Mouse (Mus musculus): ENCODE measurements around the gene Fgd3. TPM values are rescaled to one million over a fixed set of nuclear protein-coding genes. Genes with fewer than 3 reads are reported as not detected.

Fgd3 gene
- polyA plus RNA-seq, 1 experiment from 2014 or later, result 1.7 TPM

DNA sequence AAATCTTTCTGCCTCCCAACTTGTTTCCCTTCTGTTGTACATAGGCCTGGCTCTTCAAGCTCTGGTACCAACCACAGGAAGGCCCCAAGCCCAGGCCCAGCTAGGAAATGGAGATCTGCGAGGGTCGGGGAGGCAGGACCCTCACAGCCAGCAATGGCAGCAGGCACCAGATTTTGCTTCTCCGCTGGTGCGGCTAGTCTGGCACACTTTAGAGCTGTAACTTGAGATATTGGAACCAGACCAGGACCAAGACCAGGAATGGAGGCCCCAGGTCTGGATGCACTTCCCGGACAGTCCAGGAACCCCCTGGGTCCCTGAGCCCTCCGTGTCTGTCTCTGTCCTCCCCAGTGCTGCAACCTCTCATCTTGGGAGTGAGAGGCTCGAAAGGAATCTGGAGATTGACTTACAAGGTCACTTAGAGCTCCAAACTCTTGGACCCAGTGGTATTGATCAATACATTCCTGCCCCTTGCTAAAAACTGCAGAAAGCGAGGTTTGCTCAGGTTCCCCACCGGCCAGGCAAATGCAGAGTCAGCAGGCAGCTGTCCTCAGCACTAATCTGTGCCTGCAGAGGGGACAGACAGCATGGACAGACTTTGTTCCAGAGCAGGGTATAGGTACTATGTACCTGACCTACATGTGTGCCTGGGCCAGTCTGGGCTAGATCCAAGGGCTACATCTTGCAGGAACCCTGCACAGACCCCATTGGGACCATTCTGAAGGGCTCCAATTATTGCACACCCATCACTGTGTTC lies 103.1 kb downstream of the Fgd3 start:
- Histone ChIP-seq H3K36me3 (ENCODE audit: control insufficient read depth, insufficient read depth, low read length) (no peaks in the 10 kb centered on the region), H3K9me3 (ENCODE audit: control insufficient read depth, low read length) (peaks cover 2% of the 10 kb centered on the region; the same call in 1 of the 2 replicates), H3K27me3 (ENCODE audit: control insufficient read depth, insufficient read depth, low read length) (peaks cover 2% of the 10 kb centered on the region; the same call in 1 of the 2 replicates), H3K4me1 (replicated peaks; ENCODE audit: control insufficient read depth, insufficient read depth, low read length) (peaks cover 5% of the 10 kb centered on the region; the same call in 1 of the 2 replicates), H3K4me3 (ENCODE audit: low read depth, low read length) (no peak overlapping the region), H3K4me2 (ENCODE audit: low read depth, low read length, severe bottlenecking) (no peak overlapping the region), H3K27ac (ENCODE audit: low read depth, low read length) (no peak overlapping the region), H3K9ac (ENCODE audit: low read length) (no peak overlapping the region)
- ATAC-seq (replicated peaks; ENCODE audit: low FRiP score), result no peak
- DNase-seq (ENCODE audit: low spot score), result no peak
- WGBS, result 49% methylated on average over 9 of the region's 9 CpGs

DNA sequence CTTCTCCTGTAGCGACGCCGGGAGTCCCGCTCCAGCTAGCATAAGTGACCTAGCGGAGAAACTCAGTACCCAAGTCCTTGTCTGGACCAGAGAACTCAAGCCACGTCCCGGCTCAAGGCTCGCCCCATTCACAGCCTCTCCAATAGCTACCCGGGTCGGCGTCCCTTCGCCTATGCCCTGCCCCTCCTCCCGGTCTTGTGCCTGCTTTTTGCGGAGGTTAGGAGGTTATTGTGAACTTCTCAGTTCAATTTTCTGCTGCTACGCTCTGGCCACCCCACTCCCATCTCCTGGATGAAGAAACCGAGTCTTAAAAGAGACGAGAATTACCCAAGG lies 103.9 kb downstream of the Fgd3 start:
- DNase-seq (ENCODE audit: low spot score) (no peak), ATAC-seq (replicated peaks; ENCODE audit: low FRiP score) (peak; percentile 68; the same call in 1 of the 2 replicates)
- Histone ChIP-seq H3K27ac (ENCODE audit: low read depth, low read length) (no peak overlapping the region), H3K4me2 (ENCODE audit: low read depth, low read length, severe bottlenecking) (peak overlapping the region; percentile 87), H3K9me3 (ENCODE audit: control insufficient read depth, low read length) (peaks cover 2% of the 10 kb centered on the region; the same call in 1 of the 2 replicates), H3K27me3 (ENCODE audit: control insufficient read depth, insufficient read depth, low read length) (peaks cover 2% of the 10 kb centered on the region; the same call in 1 of the 2 replicates), H3K9ac (ENCODE audit: low read length) (peak overlapping the region; percentile 14; the same call in 1 of the 2 replicates), H3K36me3 (ENCODE audit: control insufficient read depth, insufficient read depth, low read length) (no peaks in the 10 kb centered on the region), H3K4me1 (replicated peaks; ENCODE audit: control insufficient read depth, insufficient read depth, low read length) (peaks cover 10% of the 10 kb centered on the region), H3K4me3 (ENCODE audit: low read depth, low read length) (peak overlapping the region; percentile 59)
- 2% methylated on average over 17 of the region's 17 CpGs for WGBS

DNA sequence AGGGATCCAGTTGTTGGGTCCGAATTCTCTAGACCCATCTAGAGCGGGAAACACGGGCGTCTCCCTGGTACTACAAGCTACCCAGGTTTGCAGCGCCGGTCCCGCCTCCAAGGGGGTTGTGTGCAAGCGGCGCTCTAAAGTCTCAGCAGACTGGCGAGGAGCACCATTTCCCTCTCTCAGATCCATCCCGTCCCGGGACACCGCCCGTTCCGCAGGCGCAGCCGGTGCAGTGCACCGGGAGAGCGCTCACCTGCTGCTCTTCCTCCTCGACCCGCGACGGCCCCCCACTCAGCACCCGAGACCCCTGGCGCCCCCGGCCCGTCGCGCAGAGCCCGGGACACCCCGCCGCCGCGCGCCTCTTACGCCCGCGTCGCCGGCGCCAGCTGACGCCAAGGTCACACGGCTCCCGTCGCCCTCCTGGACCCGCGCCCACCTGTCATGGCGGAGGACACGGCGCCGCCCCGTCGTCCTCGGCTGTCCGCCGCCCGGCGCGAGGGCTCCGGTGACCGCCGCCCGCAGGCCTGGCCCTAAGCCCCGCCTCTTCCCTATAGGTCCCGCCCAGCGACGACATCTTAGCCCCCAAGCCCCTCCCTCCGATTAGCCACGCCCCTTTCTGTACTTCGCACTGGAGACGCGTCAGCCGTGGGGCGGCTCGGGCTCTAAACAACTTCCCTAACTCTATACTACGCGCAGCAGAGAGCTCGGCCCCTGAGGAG lies 104.4 kb downstream of the Fgd3 start, which contains the start of gene Card19:
Card19 (minus strand) TSS at position 534 of the 716 bp plus-strand sequence.
- ATAC-seq (replicated peaks; ENCODE audit: low FRiP score) (peak; percentile 92), DNase-seq (ENCODE audit: low spot score) (peak; percentile 95)
- Histone ChIP-seq H3K27ac (ENCODE audit: low read depth, low read length) (no peak within 1 kb of the TSS), H3K9me3 (ENCODE audit: control insufficient read depth, low read length) (no peaks in the 10 kb centered on the region), H3K36me3 (ENCODE audit: control insufficient read depth, insufficient read depth, low read length) (no peaks in the 10 kb centered on the region), H3K4me2 (ENCODE audit: low read depth, low read length, severe bottlenecking) (peak within 1 kb of the TSS; percentile 87), H3K27me3 (ENCODE audit: control insufficient read depth, insufficient read depth, low read length) (peaks cover 2% of the 10 kb centered on the region; the same call in 1 of the 2 replicates), H3K9ac (ENCODE audit: low read length) (peak within 1 kb of the TSS; percentile 69), H3K4me1 (replicated peaks; ENCODE audit: control insufficient read depth, insufficient read depth, low read length) (peaks cover 10% of the 10 kb centered on the region), H3K4me3 (ENCODE audit: low read depth, low read length) (peak within 1 kb of the TSS; percentile 59)
- WGBS, result under 1% methylated on average over 76 of the region's 78 CpGs

DNA sequence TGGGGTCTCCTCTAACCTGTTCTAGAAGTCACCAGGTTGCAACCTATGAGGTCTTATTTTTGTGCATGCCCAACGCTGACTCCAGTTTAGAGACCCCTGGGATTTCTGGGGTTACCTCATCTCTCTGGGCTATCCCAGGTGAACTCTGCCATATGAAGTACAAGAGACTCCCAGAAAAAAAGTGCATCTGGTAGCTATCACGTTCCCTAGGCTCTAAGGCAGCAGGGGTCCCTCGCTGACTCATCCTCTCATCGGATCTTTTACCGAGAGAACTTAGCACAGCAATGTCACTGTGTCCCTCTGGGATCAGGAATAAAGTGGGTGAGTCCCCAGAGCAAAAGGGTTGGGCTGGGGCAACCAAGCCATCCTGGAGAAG lies 105.0 kb downstream of the Fgd3 start:
- ATAC-seq (replicated peaks; ENCODE audit: low FRiP score) (no peak), DNase-seq (ENCODE audit: low spot score) (no peak)
- Histone ChIP-seq H3K4me2 (ENCODE audit: low read depth, low read length, severe bottlenecking) (peak overlapping the region; percentile 87), H3K4me3 (ENCODE audit: low read depth, low read length) (peak overlapping the region; percentile 59), H3K9ac (ENCODE audit: low read length) (peak overlapping the region; percentile 69), H3K27me3 (ENCODE audit: control insufficient read depth, insufficient read depth, low read length) (peaks cover 2% of the 10 kb centered on the region; the same call in 1 of the 2 replicates), H3K9me3 (ENCODE audit: control insufficient read depth, low read length) (no peaks in the 10 kb centered on the region), H3K36me3 (ENCODE audit: control insufficient read depth, insufficient read depth, low read length) (no peaks in the 10 kb centered on the region), H3K4me1 (replicated peaks; ENCODE audit: control insufficient read depth, insufficient read depth, low read length) (peaks cover 10% of the 10 kb centered on the region), H3K27ac (ENCODE audit: low read depth, low read length) (no peak overlapping the region)
- WGBS, result 12% methylated on average over 5 of the region's 5 CpGs

DNA sequence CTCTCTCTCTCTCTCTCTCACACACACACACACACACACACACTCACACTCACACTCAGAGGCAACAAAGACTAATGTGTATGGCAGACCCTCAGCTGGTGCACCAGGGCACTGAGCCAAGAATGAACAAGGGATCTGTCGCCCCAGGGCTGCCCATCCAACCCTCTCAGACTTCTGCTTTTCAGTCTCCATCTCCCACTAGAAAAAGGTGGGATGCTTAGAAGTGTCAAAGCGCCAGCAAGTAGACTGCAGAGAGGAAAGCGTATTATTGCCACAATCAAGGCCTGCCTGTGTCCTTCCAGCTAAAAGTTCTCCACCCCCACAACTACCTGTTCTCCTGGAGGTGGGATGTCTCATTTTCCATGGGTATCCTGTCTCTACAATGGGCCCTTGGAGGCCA lies 105.7 kb downstream of the Fgd3 start:
- no peak overlapping the region for H3K9ac ChIP-seq (ENCODE audit: low read length)
- H3K36me3 ChIP-seq (ENCODE audit: control insufficient read depth, insufficient read depth, low read length), result no peaks in the 10 kb centered on the region
- H3K27me3 ChIP-seq (ENCODE audit: control insufficient read depth, insufficient read depth, low read length), result peaks cover 2% of the 10 kb centered on the region; the same call in 1 of the 2 replicates
- ATAC-seq (replicated peaks; ENCODE audit: low FRiP score) (no peak), DNase-seq (ENCODE audit: low spot score) (no peak)
- H3K4me2 ChIP-seq (ENCODE audit: low read depth, low read length, severe bottlenecking), result no peak overlapping the region
- H3K4me1 ChIP-seq (replicated peaks; ENCODE audit: control insufficient read depth, insufficient read depth, low read length), result peaks cover 10% of the 10 kb centered on the region
- no peaks in the 10 kb centered on the region for H3K9me3 ChIP-seq (ENCODE audit: control insufficient read depth, low read length)
- H3K27ac ChIP-seq (ENCODE audit: low read depth, low read length), result no peak overlapping the region
- H3K4me3 ChIP-seq (ENCODE audit: low read depth, low read length), result no peak overlapping the region
- 78% methylated on average over 3 of the region's 3 CpGs for WGBS

DNA sequence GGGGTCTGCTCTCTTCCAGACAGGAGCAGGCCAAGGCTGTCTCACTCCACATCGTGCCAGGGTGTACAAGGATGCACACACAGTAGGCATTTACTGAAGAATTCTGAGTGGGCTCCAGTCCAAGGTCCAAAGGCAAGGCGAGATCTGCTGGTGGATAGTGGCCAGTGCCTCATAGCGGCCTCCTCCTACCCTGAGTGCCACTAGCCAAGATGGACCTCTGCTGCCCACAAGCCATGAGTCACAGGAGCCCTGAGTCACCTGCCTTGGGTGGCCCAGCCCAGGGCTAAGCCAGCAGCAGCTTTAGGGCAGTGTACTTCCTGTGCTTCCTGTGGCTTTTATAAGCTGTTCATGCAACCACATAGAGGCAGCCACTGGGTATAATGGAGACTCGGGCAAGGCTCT lies 106.6 kb downstream of the Fgd3 start:
- no peaks in the 10 kb centered on the region for H3K9me3 ChIP-seq (ENCODE audit: control insufficient read depth, low read length)
- H3K4me3 ChIP-seq (ENCODE audit: low read depth, low read length), result no peak overlapping the region
- H3K4me1 ChIP-seq (replicated peaks; ENCODE audit: control insufficient read depth, insufficient read depth, low read length), result peaks cover 5% of the 10 kb centered on the region
- no peaks in the 10 kb centered on the region for H3K36me3 ChIP-seq (ENCODE audit: control insufficient read depth, insufficient read depth, low read length)
- H3K27me3 ChIP-seq (ENCODE audit: control insufficient read depth, insufficient read depth, low read length), result peaks cover 2% of the 10 kb centered on the region; the same call in 1 of the 2 replicates
- no peak for ATAC-seq (replicated peaks; ENCODE audit: low FRiP score)
- H3K27ac ChIP-seq (ENCODE audit: low read depth, low read length), result no peak overlapping the region
- no peak overlapping the region for H3K4me2 ChIP-seq (ENCODE audit: low read depth, low read length, severe bottlenecking)
- WGBS, result 62% methylated on average over 4 of the region's 4 CpGs
- H3K9ac ChIP-seq (ENCODE audit: low read length), result no peak overlapping the region
- DNase-seq (ENCODE audit: low spot score), result no peak

DNA sequence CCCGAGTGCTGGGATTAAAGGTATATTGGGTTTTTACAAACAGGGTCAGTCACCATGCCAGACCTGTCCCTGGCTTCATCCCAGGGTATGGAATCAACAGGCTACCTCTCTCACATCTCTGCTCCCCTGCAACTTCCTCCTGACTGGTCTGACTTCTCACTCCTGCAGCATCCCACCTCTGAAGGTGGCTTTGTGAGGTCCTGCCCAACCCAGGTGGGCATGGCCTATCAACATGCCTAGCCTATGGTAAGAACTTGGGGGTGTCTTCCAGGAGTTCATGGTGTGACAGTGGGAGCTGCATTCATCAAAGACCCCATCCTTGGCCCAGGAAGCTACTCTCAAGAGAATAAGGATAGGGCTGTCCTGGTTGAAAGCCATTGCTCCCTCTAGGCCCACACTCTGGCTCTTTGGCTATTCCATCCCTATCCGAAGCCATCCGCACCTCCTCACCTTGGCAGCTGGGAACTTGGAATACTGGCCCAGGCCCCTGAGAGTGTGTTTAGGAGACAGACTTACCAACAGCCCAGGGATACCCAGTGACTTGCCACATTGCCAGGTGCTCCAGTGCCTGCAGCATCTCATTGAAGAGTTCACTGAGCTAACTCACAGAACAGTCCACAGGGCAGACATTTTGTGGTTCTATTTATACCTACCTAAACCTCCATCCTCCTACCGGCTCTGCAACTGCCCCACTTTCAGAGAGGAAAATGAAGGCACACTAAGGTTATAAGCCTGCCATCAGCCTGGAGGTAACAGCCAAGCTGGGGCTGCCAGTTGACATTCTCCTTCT lies 107.2 kb downstream of the Fgd3 start:
- Histone ChIP-seq H3K27ac (ENCODE audit: low read depth, low read length) (no peak overlapping the region), H3K27me3 (ENCODE audit: control insufficient read depth, insufficient read depth, low read length) (peaks cover 2% of the 10 kb centered on the region; the same call in 1 of the 2 replicates), H3K36me3 (ENCODE audit: control insufficient read depth, insufficient read depth, low read length) (no peaks in the 10 kb centered on the region), H3K9ac (ENCODE audit: low read length) (no peak overlapping the region), H3K4me1 (replicated peaks; ENCODE audit: control insufficient read depth, insufficient read depth, low read length) (peaks cover 5% of the 10 kb centered on the region), H3K4me3 (ENCODE audit: low read depth, low read length) (no peak overlapping the region), H3K9me3 (ENCODE audit: control insufficient read depth, low read length) (no peaks in the 10 kb centered on the region), H3K4me2 (ENCODE audit: low read depth, low read length, severe bottlenecking) (no peak overlapping the region)
- DNase-seq (ENCODE audit: low spot score) (no peak), ATAC-seq (replicated peaks; ENCODE audit: low FRiP score) (no peak)
- WGBS, result 80% methylated on average over 4 of the region's 4 CpGs

All from forebrain, embryonic 11.5 days (tissue).